Mouse (Mus musculus): ENCODE measurements around the gene Gm10553.
"Not testable (repeated sequence)": the region's sequence is repeated elsewhere in the genome, so short reads cannot be mapped to it uniquely, and the experiment has no call there.

GRCm38 (mm10) chr1:85084803-85085202 lies 15.2 kb upstream of the Gm10553 start:
- not testable (repeated sequence) for TF ChIP-seq CTCF, EP300 (IDR thresholded peaks at IDR 0.05)

Measured in lung, postnatal 0 days (tissue).